In the genomic region with DNA sequence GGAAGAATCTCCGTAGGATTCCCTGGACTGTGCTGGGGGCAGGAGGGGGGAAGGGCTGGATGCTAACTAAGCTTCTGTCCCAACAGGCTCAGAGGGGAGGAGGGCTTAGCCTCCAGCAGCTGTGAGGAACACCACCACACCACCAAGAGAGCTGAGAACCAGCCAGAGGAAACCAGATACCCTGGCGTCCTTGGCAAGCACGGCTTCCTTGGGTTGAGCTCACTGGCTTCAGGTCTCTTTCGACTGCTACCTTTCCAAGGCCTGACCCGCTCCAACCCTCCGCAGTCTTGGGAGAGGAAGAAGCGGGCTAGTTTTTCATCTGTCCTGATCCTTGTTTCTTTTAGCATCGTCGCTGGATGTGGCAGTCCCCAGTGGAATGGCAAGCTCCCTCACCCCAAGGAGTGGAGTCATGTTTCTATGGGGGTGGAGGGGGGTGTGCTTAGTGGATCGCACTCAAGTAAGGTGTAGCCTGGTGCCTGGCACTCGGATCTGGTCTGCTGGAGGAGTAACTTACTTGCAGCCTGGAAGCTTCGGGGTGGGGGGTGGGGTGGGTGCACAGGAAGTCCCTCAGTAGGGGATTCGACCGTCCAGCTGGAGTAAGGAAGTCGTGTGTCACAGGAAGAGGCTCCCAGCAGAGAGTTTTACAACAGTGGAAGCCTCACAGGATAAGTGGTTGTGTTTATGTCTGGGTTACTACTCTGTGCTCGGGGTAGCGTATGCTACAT, we compare ENCODE assay signal across 8 mouse cellular contexts. TPM values are rescaled to one million over a fixed set of nuclear protein-coding genes. Genes with fewer than 3 reads are reported as not detected.
DNase-seq lines count a peak whose midpoint lies in the region; ATAC-seq and TF ChIP-seq lines count a peak whose summit lies in the region.

No protein-coding gene starts in this region.

- H3K27ac ChIP-seq in spleen, adult 2 months (ENCODE audit: insufficient read depth, low read length): peak overlapping the region; percentile 4; the same call in 1 of the 2 replicates
- peak overlapping the region; percentile 99 for H3K27ac ChIP-seq in liver, embryonic 16.5 days (ENCODE audit: low read length)

- H3K4me2 ChIP-seq in liver, embryonic 16.5 days (ENCODE audit: low read depth, low read length): peak overlapping the region; percentile 99

- no peak for DNase-seq in spleen, adult 2 months (ENCODE audit: low read depth in 1 of 2, low spot score in 2 of 2)
- no peak for DNase-seq in spleen, adult 12 weeks (ENCODE audit: low spot score)
- DNase-seq in gastrocnemius, postnatal 36 days: peak; percentile 66 to 74
- peak; percentile 46 for DNase-seq in hindlimb bud, embryonic 11.5 days (ENCODE audit: extremely low spot score, low read depth, low spot score)
- peak; percentile 23 for DNase-seq in ovary, postnatal 14 days (ENCODE audit: low spot score)
- no peak for DNase-seq in layer of hippocampus, adult 8-10 months (ENCODE audit: low spot score in 2 of 2)
- DNase-seq in Muller cell, postnatal 12 days (ENCODE audit: inconsistent ontology term): no peak

- peaks cover 4% of the 10 kb centered on the region for H3K27me3 ChIP-seq in spleen, adult 2 months (ENCODE audit: control insufficient read depth, insufficient read depth, low read length)
- H3K27me3 ChIP-seq in liver, embryonic 16.5 days (ENCODE audit: control insufficient read depth, insufficient read depth, low read depth, low read length): no peaks in the 10 kb centered on the region

- H3K9ac ChIP-seq in liver, embryonic 16.5 days (ENCODE audit: low read depth, low read length): peak overlapping the region; percentile 59

- 26% methylated on average over 17 of the region's 17 CpGs for WGBS in spleen, adult 2 months
- 14% methylated on average over 17 of the region's 17 CpGs for WGBS in liver, embryonic 16.5 days (ENCODE audit: insufficient replicate concordance)

- peaks cover 27% of the 10 kb centered on the region for H3K4me1 ChIP-seq in spleen, adult 2 months (ENCODE audit: control insufficient read depth, insufficient read depth, insufficient read length)
- peaks cover 38% of the 10 kb centered on the region for H3K4me1 ChIP-seq in liver, embryonic 16.5 days (ENCODE audit: control insufficient read depth, low read depth, low read length)

- TF ChIP-seq CTCF in spleen, adult 2 months (IDR thresholded peaks at IDR 0.05; ENCODE audit: extremely low read depth, insufficient read depth, insufficient read length, insufficient replicate concordance): no peak

- intact Hi-C loops in gastrocnemius, postnatal 36 days (cut with DNase I): loop anchor here (5.0 kb wide), 1 partner anchor 159 kb away; the partner anchor contains the start of genes Cyb5rl and Mrpl37

- H3K36me3 ChIP-seq in spleen, adult 2 months (ENCODE audit: control insufficient read depth, insufficient read depth, low read length): no peaks in the 10 kb centered on the region
- H3K36me3 ChIP-seq in liver, embryonic 16.5 days (ENCODE audit: control insufficient read depth, insufficient read depth): no peaks in the 10 kb centered on the region

- no peak overlapping the region for H3K4me3 ChIP-seq in spleen, adult 2 months (ENCODE audit: extremely low read depth, insufficient read depth, insufficient read length)
- peak overlapping the region; percentile 100 for H3K4me3 ChIP-seq in liver, embryonic 16.5 days (ENCODE audit: low read depth, low read length)

- no peak for TF ChIP-seq POLR2A in spleen, adult 2 months (IDR thresholded peaks at IDR 0.05; ENCODE audit: low read depth, low read length)

- H3K9me3 ChIP-seq in liver, embryonic 16.5 days (replicated peaks; ENCODE audit: control insufficient read depth, low read length): no peaks in the 10 kb centered on the region

- no peak for ATAC-seq in liver, embryonic 16.5 days (ENCODE audit: low read depth)

RNA-seq across cellular contexts. Expression of gene Ssbp3, which starts 2.6 kb away (rescaled TPM):
- polyA plus RNA-seq in spleen, adult 2 months (2012; rRNA removed): 27.8 and 33.8 TPM in 2 replicates
- 10 to 100 TPM; 21.3 to 25.6 TPM for total RNA-seq in gastrocnemius, postnatal 36 days (2021)
- polyA plus RNA-seq in liver, embryonic 16.5 days (2015; fragmentation: Nextera tagmentation; extraction: Ambion mirVana): 27.4 and 31.5 TPM in 2 replicates
- total RNA-seq in layer of hippocampus, adult 8-10 months (2022): 100 to 1,000 TPM; 150 to 180 (median 160) TPM

Comparison
In these comparisons a context has a peak if more than half of its experiments do, and no peak if none do; other contexts are left out.
1. DNase-seq: peak in gastrocnemius, postnatal 36 days (2 of 2), hindlimb bud, embryonic 11.5 days (single experiment) and ovary, postnatal 14 days (single experiment); none in spleen, adult 2 months (0 of 2), spleen, adult 12 weeks (single experiment), layer of hippocampus, adult 8-10 months (0 of 2) and Muller cell, postnatal 12 days (single experiment).
2. RNA of gene Ssbp3, which starts 2.6 kb away (total RNA-seq): 150 to 180 TPM in layer of hippocampus, adult 8-10 months; 21.3 to 25.6 TPM in gastrocnemius, postnatal 36 days; every median in the first group is over 4 times any median in the second.